In genomic region chr11:22856371-22856965, GRCm38 (mm10) we compare ENCODE assay signal across 18 mouse cellular contexts. TPM values are rescaled to one million over a fixed set of nuclear protein-coding genes. Genes with fewer than 3 reads are reported as not detected.
DNase-seq lines count a peak whose midpoint lies in the region; ATAC-seq and TF ChIP-seq lines count a peak whose summit lies in the region.
"Had no signal": no experiment of that assay in that cellular context is flagged by ENCODE, and none has a peak within 500 bp of the region (broad histone marks: within the 10 kb centered on the region; RNA-seq: fewer than 3 reads in every experiment).

No protein-coding gene starts in this region.

- TF ChIP-seq POLR2A in thymus, adult 2 months (IDR thresholded peaks at IDR 0.05; ENCODE audit: control insufficient read depth, extremely low read depth, insufficient read depth, low read length, poor library complexity), result no peak

- H3K79me2 ChIP-seq in macrophage (ENCODE audit: inconsistent target), result peaks cover 83% of the 10 kb centered on the region

- H3K9ac ChIP-seq in kidney, embryonic 16.5 days (replicated peaks; ENCODE audit: low read length), result 0 out of 2 replicates have a peak overlapping the region, but pooled peaks have one; percentile 35
- H3K9ac ChIP-seq: heart, embryonic 13.5 days; hindbrain, embryonic 14.5 days; neural tube, embryonic 15.5 days had no signal

- peaks cover 35% of the 10 kb centered on the region for H3K4me1 ChIP-seq in kidney, embryonic 16.5 days (ENCODE audit: insufficient read depth, low read length)
- peaks cover 40% of the 10 kb centered on the region for H3K4me1 ChIP-seq in thymus, adult 2 months (replicated peaks; ENCODE audit: control insufficient read depth, insufficient read depth, low read length)
- H3K4me1 ChIP-seq in midbrain, embryonic 10.5 days, result peaks cover 27% of the 10 kb centered on the region

- H3K27ac ChIP-seq in kidney, embryonic 16.5 days (ENCODE audit: low read length), result no peak overlapping the region
- 0 out of 2 replicates have a peak overlapping the region, but pooled peaks have one; percentile 24 for H3K27ac ChIP-seq in thymus, adult 2 months (ENCODE audit: control insufficient read depth, insufficient read depth, low read length)
- H3K27ac ChIP-seq in macrophage, result peak overlapping the region; percentile 91
- H3K27ac ChIP-seq in midbrain, embryonic 10.5 days (replicated peaks), result no peak overlapping the region
- H3K27ac ChIP-seq: heart, embryonic 13.5 days; hindbrain, embryonic 14.5 days; neural tube, embryonic 15.5 days had no signal

- no peak for ATAC-seq in kidney, embryonic 16.5 days (ENCODE audit: low FRiP score, low TSS enrichment)
- no peak for ATAC-seq in monocyte, adult 5-6 weeks (replicated peaks; ENCODE audit: insufficient number of reproducible peaks, low FRiP score, low TSS enrichment, poor library complexity, severe bottlenecking)
- ATAC-seq: CD4-positive, CD25-positive, alpha-beta regulatory T cell, adult 4 months; forebrain, embryonic 16.5 days had no signal

- peaks cover 14% of the 10 kb centered on the region; the same call in 1 of the 2 replicates for H3K27me3 ChIP-seq in kidney, embryonic 16.5 days (ENCODE audit: insufficient read depth, low read length)
- no peaks in the 10 kb centered on the region for H3K27me3 ChIP-seq in thymus, adult 2 months (ENCODE audit: control insufficient read depth, insufficient read depth, low read length)
- peaks cover 63% of the 10 kb centered on the region for H3K27me3 ChIP-seq in midbrain, embryonic 10.5 days (ENCODE audit: low read depth, poor library complexity, severe bottlenecking)

- TF ChIP-seq CTCF in thymus, adult 2 months (IDR thresholded peaks at IDR 0.05; ENCODE audit: borderline replicate concordance, control insufficient read depth, extremely low read depth, insufficient read depth, low read length, poor library complexity), result no peak

- no peak for DNase-seq in kidney, postnatal 14 days
- DNase-seq in thymus, adult 2 months, result no peak
- no peak for DNase-seq in thymus, postnatal 0 days (ENCODE audit: low spot score)
- DNase-seq in induced T-regulatory cell, adult 2 months (ENCODE audit: low read depth), result peak; percentile 61
- DNase-seq in midbrain, embryonic 10.5 days (ENCODE audit: low spot score), result no peak
- DNase-seq: cerebellum, adult 9-10 months; gastrocnemius, postnatal 14 days; kidney, adult 18-20 months; lung, postnatal 10 days; midbrain, embryonic 14.5 days had no signal

- 82% methylated on average over 3 of the region's 3 CpGs for WGBS in kidney, embryonic 16.5 days
- 33% methylated on average over 3 of the region's 3 CpGs for WGBS in thymus, adult 2 months
- WGBS in macrophage (ENCODE audit: missing documents), result 0% methylated on average over 1 of the region's 3 CpGs
- WGBS in midbrain, embryonic 10.5 days, result 85% methylated on average over 3 of the region's 3 CpGs

- H3K9me3 ChIP-seq in kidney, embryonic 16.5 days (ENCODE audit: low read length), result no peaks in the 10 kb centered on the region
- no peaks in the 10 kb centered on the region for H3K9me3 ChIP-seq in midbrain, embryonic 10.5 days (replicated peaks)
- H3K9me3 ChIP-seq: heart, embryonic 13.5 days; neural tube, embryonic 15.5 days had no signal

- H3K4me3 ChIP-seq in kidney, embryonic 16.5 days (ENCODE audit: low read length), result no peak overlapping the region
- no peak overlapping the region for H3K4me3 ChIP-seq in thymus, adult 2 months (ENCODE audit: control insufficient read depth, insufficient read depth, low read length)
- peak overlapping the region; percentile 96 for H3K4me3 ChIP-seq in macrophage (ENCODE audit: inconsistent target)
- H3K4me3 ChIP-seq in midbrain, embryonic 10.5 days, result no peak overlapping the region
- H3K4me3 ChIP-seq: heart, embryonic 13.5 days; neural tube, embryonic 15.5 days had no signal

- peak overlapping the region; percentile 26; the same call in 1 of the 2 replicates for H3K4me2 ChIP-seq in kidney, embryonic 16.5 days (replicated peaks; ENCODE audit: low read depth, low read length)
- H3K4me2 ChIP-seq: heart, embryonic 13.5 days; hindbrain, embryonic 14.5 days had no signal

- H3K36me3 ChIP-seq in kidney, embryonic 16.5 days (ENCODE audit: insufficient read depth, low read length), result no peaks in the 10 kb centered on the region; the same call in 1 of the 2 replicates
- no peaks in the 10 kb centered on the region for H3K36me3 ChIP-seq in thymus, adult 2 months (ENCODE audit: control insufficient read depth, insufficient read depth, low read length)
- no peaks in the 10 kb centered on the region for H3K36me3 ChIP-seq in macrophage (ENCODE audit: inconsistent target)
- H3K36me3 ChIP-seq in midbrain, embryonic 10.5 days, result no peaks in the 10 kb centered on the region
- H3K36me3 ChIP-seq: heart, embryonic 13.5 days; neural tube, embryonic 15.5 days had no signal

RNA-seq across cellular contexts. Expression of gene B3gnt2, which starts 4.3 kb away (rescaled TPM):
- polyA plus RNA-seq in kidney, embryonic 16.5 days (2015; fragmentation: Nextera tagmentation; extraction: Ambion mirVana), result 8.2 and 13.2 TPM in 2 replicates
- polyA plus RNA-seq in thymus, adult 2 months (2012; rRNA removed), result 35.4 and 41.4 TPM in 2 replicates
- polyA plus RNA-seq in thymus, postnatal 0 days (2015; fragmentation: Nextera tagmentation; extraction: Ambion mirVana), result 25.5 and 26.1 TPM in 2 replicates
- total RNA-seq in macrophage (2018; cell fraction: chromatin; rRNA removed), result 100 to 1,000 TPM in 9 of 26 experiments, 10 to 100 TPM in 17; 43.8 to 185 (median 90.5) TPM
- 100 to 1,000 TPM in 22 of 26 experiments, 10 to 100 TPM in 4; 85.2 to 192 (median 117) TPM for total RNA-seq in macrophage (2018; cell fraction: cytosol; rRNA removed)
- 100 to 1,000 TPM in 25 of 26 experiments, 10 to 100 TPM in 1; 81.7 to 283 (median 169) TPM for total RNA-seq in macrophage (2018; cell fraction: nucleus; rRNA removed)
- polyA plus RNA-seq in macrophage (2018), result 41.8 to 69.9 TPM (median 65.2 TPM) in 3 replicates
- 1.9 and 2.7 TPM in 2 replicates for polyA plus RNA-seq in midbrain, embryonic 10.5 days (2016; fragmentation: Nextera tagmentation; extraction: Ambion mirVana)
- 3.6 to 30.4 TPM (median 8.5 TPM) in 3 replicates for total RNA-seq in monocyte, adult 5-6 weeks (2017)

Comparison
In these comparisons a context has a peak if more than half of its experiments do, and no peak if none do; other contexts are left out.
1. H3K27ac ChIP-seq: peak in thymus, adult 2 months (single experiment) and macrophage (single experiment); none in kidney, embryonic 16.5 days (single experiment) and midbrain, embryonic 10.5 days (single experiment).